Mouse (Mus musculus): ENCODE measurements around the gene 2810408A11Rik. TPM values are rescaled to one million over a fixed set of nuclear protein-coding genes. Genes with fewer than 3 reads are reported as not detected.
A peak's percentile ranks its signal among the peaks of the same experiment; 100 is the strongest.

Gene 2810408A11Rik
- polyA plus RNA-seq, 1 experiment from 2014 or later = 23.6 TPM

DNA sequence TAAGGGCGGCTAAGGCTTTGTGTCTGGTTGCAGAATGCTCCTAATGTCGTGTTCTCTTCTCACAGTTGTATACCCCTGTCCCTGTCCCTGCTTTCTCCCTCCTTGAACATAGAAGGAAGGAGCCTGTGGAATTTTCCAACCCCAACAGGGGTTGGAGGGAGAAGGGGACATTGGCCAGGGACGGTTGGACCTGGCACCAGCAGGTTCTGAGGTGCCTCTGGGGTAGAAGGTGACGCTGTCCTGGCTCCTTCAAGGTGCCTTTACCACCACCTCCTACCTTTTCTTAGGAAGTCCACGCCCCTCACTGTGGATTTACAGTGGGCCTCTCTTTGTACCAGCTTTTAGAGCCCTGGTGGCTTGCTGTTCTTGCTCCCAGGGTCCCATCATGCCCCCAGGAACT lies 37.0 kb upstream of the 2810408A11Rik start:
- H3K9ac ChIP-seq = 0 out of 2 replicates have a peak overlapping the region, but pooled peaks have one; percentile 30
- peaks cover 19% of the 10 kb centered on the region; the same call in 1 of the 2 replicates for H3K27me3 ChIP-seq
- peaks cover 5% of the 10 kb centered on the region for H3K36me3 ChIP-seq
- H3K4me1 ChIP-seq = peaks cover 31% of the 10 kb centered on the region
- WGBS = 65% methylated on average over 5 of the region's 5 CpGs
- no peaks in the 10 kb centered on the region for H3K9me3 ChIP-seq
- no peak overlapping the region for H3K27ac ChIP-seq
- ATAC-seq (ENCODE audit: insufficient number of reproducible peaks, insufficient read depth, low FRiP score, low TSS enrichment) = no peak
- no peak overlapping the region for H3K4me2 ChIP-seq (replicated peaks)
- no peak overlapping the region for H3K4me3 ChIP-seq

DNA sequence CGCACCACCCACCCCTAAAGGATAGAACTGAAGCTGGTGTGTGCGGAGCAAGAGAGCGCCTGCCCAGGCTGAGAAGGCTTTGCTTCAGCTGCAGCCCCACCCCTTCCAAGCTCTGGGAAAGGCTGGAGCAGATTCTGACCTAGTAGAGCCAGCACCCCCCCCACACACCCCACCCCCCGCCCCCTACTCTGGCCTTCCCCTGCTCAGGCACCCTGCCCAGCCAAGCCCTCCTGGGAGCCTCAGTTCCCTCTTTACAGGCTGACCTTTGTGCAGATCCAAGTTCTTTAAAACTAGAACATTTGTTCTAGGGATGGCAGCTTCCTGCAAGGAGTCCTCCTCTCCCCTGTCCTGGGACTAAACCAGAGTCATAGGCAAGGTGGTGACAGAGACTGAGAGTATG lies 36.6 kb upstream of the 2810408A11Rik start:
- Histone ChIP-seq H3K9me3 (no peaks in the 10 kb centered on the region), H3K36me3 (0 out of 2 replicates have a peak, but pooled peaks cover under 1% of the 10 kb centered on the region), H3K27ac (no peak overlapping the region), H3K27me3 (peaks cover 19% of the 10 kb centered on the region; the same call in 1 of the 2 replicates), H3K9ac (no peak overlapping the region), H3K4me3 (0 out of 2 replicates have a peak overlapping the region, but pooled peaks have one; percentile 61), H3K4me1 (peaks cover 31% of the 10 kb centered on the region), H3K4me2 (replicated peaks) (peak overlapping the region; percentile 100; the same call in 1 of the 2 replicates)
- ATAC-seq (ENCODE audit: insufficient number of reproducible peaks, insufficient read depth, low FRiP score, low TSS enrichment) = no peak
- 44% methylated on average over 3 of the region's 4 CpGs for WGBS

DNA sequence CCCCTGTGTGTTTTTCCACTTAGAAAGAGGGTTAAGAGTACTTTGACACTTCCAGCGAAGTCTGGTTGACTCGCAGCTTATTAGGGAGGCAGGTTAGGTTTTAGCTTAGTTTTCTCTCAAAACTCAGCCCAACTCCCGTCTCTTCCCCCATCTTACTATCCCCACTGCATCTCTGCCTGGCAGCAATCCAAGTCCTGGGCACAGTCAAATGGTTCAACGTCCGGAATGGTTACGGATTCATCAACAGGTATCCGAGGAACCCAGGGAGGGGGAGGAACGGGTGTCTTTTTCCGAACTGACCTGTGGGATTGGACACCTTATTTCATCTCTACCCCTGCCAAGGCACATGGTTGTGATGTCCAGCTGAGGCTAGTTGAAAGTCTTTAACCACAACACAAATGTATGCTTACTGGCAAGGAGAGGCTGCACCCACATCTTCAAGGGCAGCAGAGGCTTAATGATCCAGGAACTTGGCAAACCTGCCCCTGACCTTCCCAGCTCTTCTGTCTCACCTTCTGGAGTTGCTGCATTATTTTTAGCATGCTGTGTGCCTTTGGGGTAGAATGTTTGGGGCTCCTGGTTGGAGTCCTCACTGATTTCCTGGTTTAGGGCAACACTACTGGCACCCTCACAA lies 36.0 kb upstream of the 2810408A11Rik start:
- peaks cover 19% of the 10 kb centered on the region; the same call in 1 of the 2 replicates for H3K27me3 ChIP-seq
- peaks cover 31% of the 10 kb centered on the region for H3K4me1 ChIP-seq
- peak overlapping the region; percentile 74; the same call in 1 of the 2 replicates for H3K9ac ChIP-seq
- H3K9me3 ChIP-seq = no peaks in the 10 kb centered on the region
- no peaks in the 10 kb centered on the region for H3K36me3 ChIP-seq
- peak overlapping the region; percentile 61 for H3K4me3 ChIP-seq
- ATAC-seq (ENCODE audit: insufficient number of reproducible peaks, insufficient read depth, low FRiP score, low TSS enrichment) = no peak
- H3K27ac ChIP-seq = no peak overlapping the region
- WGBS = 41% methylated on average over 9 of the region's 9 CpGs
- H3K4me2 ChIP-seq (replicated peaks) = peak overlapping the region; percentile 100

DNA sequence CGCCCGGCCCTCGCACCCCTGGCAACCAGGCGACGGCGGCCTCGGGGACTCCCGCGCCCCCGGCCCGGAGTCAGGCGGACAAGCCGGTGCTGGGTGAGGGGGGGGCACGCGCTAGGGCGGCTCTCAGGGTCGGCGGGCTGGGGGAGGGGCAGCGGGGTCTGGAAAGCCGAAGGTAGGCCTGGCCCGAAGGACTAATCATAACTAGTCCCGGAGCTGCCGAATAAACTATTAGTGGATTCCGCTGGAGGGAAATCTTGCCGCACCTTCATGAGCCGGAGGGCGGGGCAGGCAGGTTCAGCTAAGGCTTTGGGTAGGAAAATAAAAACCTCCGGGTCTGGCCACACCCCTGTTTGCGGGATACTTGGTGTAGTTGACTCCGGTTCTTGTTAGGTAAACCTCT lies 35.4 kb upstream of the 2810408A11Rik start:
- Histone ChIP-seq H3K27me3 (peaks cover 19% of the 10 kb centered on the region; the same call in 1 of the 2 replicates), H3K4me1 (peaks cover 31% of the 10 kb centered on the region), H3K4me2 (replicated peaks) (peak overlapping the region; percentile 100), H3K9ac (peak overlapping the region; percentile 74), H3K4me3 (peak overlapping the region; percentile 61), H3K27ac (no peak overlapping the region), H3K36me3 (no peaks in the 10 kb centered on the region), H3K9me3 (no peaks in the 10 kb centered on the region)
- ATAC-seq (ENCODE audit: insufficient number of reproducible peaks, insufficient read depth, low FRiP score, low TSS enrichment) = no peak
- WGBS = 3% methylated on average over 30 of the region's 30 CpGs

- H3K27me3 ChIP-seq = peaks cover 19% of the 10 kb centered on the region; the same call in 1 of the 2 replicates
- no peaks in the 10 kb centered on the region for H3K9me3 ChIP-seq
- peak within 1 kb of the TSS; percentile 61 for H3K4me3 ChIP-seq
- peaks cover 31% of the 10 kb centered on the region for H3K4me1 ChIP-seq
- peak; percentile 89 for ATAC-seq (ENCODE audit: insufficient number of reproducible peaks, insufficient read depth, low FRiP score, low TSS enrichment)
- peak within 1 kb of the TSS; percentile 74 for H3K9ac ChIP-seq
- 2% methylated on average over 54 of the region's 62 CpGs for WGBS
- H3K36me3 ChIP-seq = no peaks in the 10 kb centered on the region
- H3K4me2 ChIP-seq (replicated peaks) = peak within 1 kb of the TSS; percentile 100
- H3K27ac ChIP-seq = 0 out of 2 replicates have a peak within 1 kb of the TSS, but pooled peaks have one; percentile 36
Observed at GRCm38 (mm10) chr11:69935137-69935879, 34.5 kb upstream of the 2810408A11Rik start, which contains the start of gene Ybx2. Gene Ybx2, plus strand, starts transcription at chr11:69935796.

GRCm38 (mm10) chr11:69934681-69935080 lies 33.9 kb upstream of the 2810408A11Rik start:
- H3K9me3 ChIP-seq = no peaks in the 10 kb centered on the region
- H3K4me3 ChIP-seq = peak overlapping the region; percentile 22; the same call in 1 of the 2 replicates
- no peak overlapping the region for H3K27ac ChIP-seq
- H3K27me3 ChIP-seq = peaks cover 19% of the 10 kb centered on the region; the same call in 1 of the 2 replicates
- peak overlapping the region; percentile 50 for H3K4me2 ChIP-seq (replicated peaks)
- H3K9ac ChIP-seq = no peak overlapping the region
- 21% methylated on average over 6 of the region's 6 CpGs for WGBS
- no peak for ATAC-seq (ENCODE audit: insufficient number of reproducible peaks, insufficient read depth, low FRiP score, low TSS enrichment)
- no peaks in the 10 kb centered on the region for H3K36me3 ChIP-seq
- peaks cover 31% of the 10 kb centered on the region for H3K4me1 ChIP-seq

- Histone ChIP-seq H3K36me3 (no peaks in the 10 kb centered on the region), H3K4me3 (peak overlapping the region; percentile 22; the same call in 1 of the 2 replicates), H3K4me1 (peaks cover 31% of the 10 kb centered on the region), H3K4me2 (replicated peaks) (peak overlapping the region; percentile 50), H3K27ac (no peak overlapping the region), H3K9me3 (no peaks in the 10 kb centered on the region), H3K27me3 (peaks cover 19% of the 10 kb centered on the region; the same call in 1 of the 2 replicates), H3K9ac (peak overlapping the region; percentile 29; the same call in 1 of the 2 replicates)
- no peak for ATAC-seq (ENCODE audit: insufficient number of reproducible peaks, insufficient read depth, low FRiP score, low TSS enrichment)
- under 1% methylated on average over 18 of the region's 18 CpGs for WGBS
Observed at GRCm38 (mm10) chr11:69934169-69934568, 33.4 kb upstream of the 2810408A11Rik start.

- no peaks in the 10 kb centered on the region for H3K9me3 ChIP-seq
- H3K4me1 ChIP-seq = peaks cover 22% of the 10 kb centered on the region
- 69% methylated on average over 4 of the region's 4 CpGs for WGBS
- no peak overlapping the region for H3K27ac ChIP-seq
- ATAC-seq (ENCODE audit: insufficient number of reproducible peaks, insufficient read depth, low FRiP score, low TSS enrichment) = no peak
- H3K4me2 ChIP-seq (replicated peaks) = no peak overlapping the region
- H3K27me3 ChIP-seq = peaks cover 17% of the 10 kb centered on the region; the same call in 1 of the 2 replicates
- no peak overlapping the region for H3K4me3 ChIP-seq
- H3K9ac ChIP-seq = no peak overlapping the region
- H3K36me3 ChIP-seq = no peaks in the 10 kb centered on the region
Observed at GRCm38 (mm10) chr11:69933066-69933465, 32.3 kb upstream of the 2810408A11Rik start.

DNA sequence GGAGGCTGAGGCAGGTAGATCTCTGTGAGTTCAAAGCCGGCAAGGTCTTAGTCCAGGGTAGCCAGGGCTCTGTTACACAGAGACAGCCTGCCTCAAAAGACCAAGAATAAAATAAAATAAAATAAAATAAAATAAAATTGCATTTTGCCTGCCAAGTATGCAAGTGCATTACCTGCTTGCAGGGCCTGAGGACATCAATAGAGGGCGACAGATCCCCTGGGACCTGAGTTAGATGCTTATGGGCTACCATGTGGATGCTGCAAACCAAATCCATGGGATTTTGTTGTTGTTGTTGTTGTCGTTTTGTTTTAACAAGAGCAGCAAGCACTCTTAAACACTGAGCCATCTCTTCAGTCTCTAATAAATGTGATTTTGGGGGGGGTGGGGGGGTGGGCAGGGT lies 31.5 kb upstream of the 2810408A11Rik start:
- Histone ChIP-seq H3K27me3 (peaks cover 10% of the 10 kb centered on the region; the same call in 1 of the 2 replicates), H3K4me3 (no peak overlapping the region), H3K36me3 (no peaks in the 10 kb centered on the region), H3K9me3 (no peaks in the 10 kb centered on the region), H3K4me2 (replicated peaks) (no peak overlapping the region), H3K4me1 (peaks cover 13% of the 10 kb centered on the region), H3K9ac (no peak overlapping the region), H3K27ac (no peak overlapping the region)
- ATAC-seq (ENCODE audit: insufficient number of reproducible peaks, insufficient read depth, low FRiP score, low TSS enrichment) = no peak
- WGBS = 42% methylated on average over 3 of the region's 3 CpGs

DNA sequence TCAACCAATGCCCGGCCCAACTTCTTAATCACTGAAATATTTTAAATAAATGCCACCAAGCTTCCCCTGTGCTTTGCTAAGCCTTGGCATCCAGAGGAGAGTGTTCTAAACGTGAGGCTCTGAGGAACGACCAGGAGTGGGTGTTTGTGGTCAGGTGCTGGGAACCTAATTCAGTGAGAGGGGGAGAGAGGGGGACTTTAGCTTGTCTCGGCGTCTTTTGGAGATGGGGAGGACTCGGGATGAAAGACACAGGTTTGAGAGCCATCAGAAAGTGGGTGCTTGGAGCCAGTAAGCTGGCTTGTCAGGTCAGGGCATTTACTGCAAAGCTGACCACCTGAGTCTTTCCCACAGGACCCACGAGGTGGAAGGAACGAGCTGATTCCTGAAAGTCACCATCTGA lies 31.0 kb upstream of the 2810408A11Rik start:
- WGBS = 73% methylated on average over 8 of the region's 8 CpGs
- Histone ChIP-seq H3K9ac (no peak overlapping the region), H3K4me2 (replicated peaks) (no peak overlapping the region), H3K36me3 (no peaks in the 10 kb centered on the region), H3K4me3 (no peak overlapping the region), H3K4me1 (peaks cover 9% of the 10 kb centered on the region; the same call in 1 of the 2 replicates), H3K27me3 (0 out of 2 replicates have a peak, but pooled peaks cover 5% of the 10 kb centered on the region), H3K27ac (no peak overlapping the region), H3K9me3 (no peaks in the 10 kb centered on the region)
- no peak for ATAC-seq (ENCODE audit: insufficient number of reproducible peaks, insufficient read depth, low FRiP score, low TSS enrichment)

- WGBS = 73% methylated on average over 3 of the region's 3 CpGs
- H3K9ac ChIP-seq = no peak overlapping the region
- no peaks in the 10 kb centered on the region for H3K9me3 ChIP-seq
Observed at GRCm38 (mm10) chr11:69930967-69931537, 30.3 kb upstream of the 2810408A11Rik start.

More at GRCm38 (mm10) chr11:69930967-69931537, 30.3 kb upstream of the 2810408A11Rik start:
- ATAC-seq (ENCODE audit: insufficient number of reproducible peaks, insufficient read depth, low FRiP score, low TSS enrichment) = no peak
- H3K4me2 ChIP-seq (replicated peaks) = no peak overlapping the region
- no peaks in the 10 kb centered on the region for H3K27me3 ChIP-seq
- no peak overlapping the region for H3K4me3 ChIP-seq
- H3K27ac ChIP-seq = no peak overlapping the region
- peaks cover 2% of the 10 kb centered on the region; the same call in 1 of the 2 replicates for H3K4me1 ChIP-seq
- no peaks in the 10 kb centered on the region for H3K36me3 ChIP-seq
